Mouse (Mus musculus) monocyte, adult 2 months (primary cell): Measurements from ENCODE around the gene Plppr3.

ENCODE experiments used
- DNase-seq, 2 experiments: peaks; one replicate each; pipeline ENCODE4 v3.0.0; 2022; ENCODE audit warnings: low spot score in 2 of 2, low read depth in 1 of 2

The Plppr3 gene

GRCm38 (mm10) chr10:79821731-79822130, 52.7 kb downstream of the Plppr3 start:
- no peak for DNase-seq

DNA sequence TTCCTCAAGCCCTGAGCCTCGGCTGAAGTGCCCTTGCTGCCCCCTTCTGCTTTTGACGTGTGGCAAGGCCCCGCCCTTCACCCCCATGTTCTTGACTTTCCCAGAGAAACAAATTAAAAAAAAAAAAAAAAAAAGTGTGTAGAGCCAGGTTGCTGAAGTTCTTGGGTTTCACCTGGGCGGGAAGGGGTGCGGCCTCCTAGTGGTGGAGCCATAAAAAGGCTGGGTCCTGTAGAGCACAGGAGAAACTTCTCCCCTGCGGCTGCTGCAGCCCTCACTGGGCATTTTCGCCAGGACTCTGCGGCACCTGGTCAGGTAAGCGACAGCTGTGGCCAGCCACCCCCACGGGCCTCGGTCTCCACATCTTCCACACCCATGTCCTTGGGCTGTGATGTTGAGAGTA, 53.7 kb downstream of the Plppr3 start, which contains the start of gene Misp:
Misp (plus strand) TSS at position 208 of the 400 bp plus-strand sequence.
- no peak for DNase-seq

GRCm38 (mm10) chr10:79820277-79820676, 54.2 kb downstream of the Plppr3 start:
- DNase-seq, result no peak

DNA sequence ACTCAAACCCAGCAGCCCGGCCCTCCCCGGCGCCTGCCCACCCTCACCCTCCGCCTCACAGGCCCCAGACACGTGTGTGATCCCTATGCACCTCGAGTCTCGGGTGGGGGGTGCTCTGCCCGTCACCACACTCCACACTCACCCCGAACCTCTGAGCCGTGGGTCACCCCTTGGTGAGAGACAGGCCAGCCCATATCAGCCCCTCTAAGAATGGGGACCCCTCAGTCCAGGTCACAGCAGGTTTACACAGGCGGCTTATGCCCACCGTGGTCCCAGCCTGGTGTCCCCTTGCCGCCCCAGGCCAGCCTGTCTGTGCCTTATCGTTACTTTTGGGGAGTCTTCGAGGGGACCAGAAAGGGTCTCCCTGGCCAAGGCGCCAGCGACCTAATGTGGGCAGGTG, 54.8 kb downstream of the Plppr3 start:
- DNase-seq, result no peak

DNA sequence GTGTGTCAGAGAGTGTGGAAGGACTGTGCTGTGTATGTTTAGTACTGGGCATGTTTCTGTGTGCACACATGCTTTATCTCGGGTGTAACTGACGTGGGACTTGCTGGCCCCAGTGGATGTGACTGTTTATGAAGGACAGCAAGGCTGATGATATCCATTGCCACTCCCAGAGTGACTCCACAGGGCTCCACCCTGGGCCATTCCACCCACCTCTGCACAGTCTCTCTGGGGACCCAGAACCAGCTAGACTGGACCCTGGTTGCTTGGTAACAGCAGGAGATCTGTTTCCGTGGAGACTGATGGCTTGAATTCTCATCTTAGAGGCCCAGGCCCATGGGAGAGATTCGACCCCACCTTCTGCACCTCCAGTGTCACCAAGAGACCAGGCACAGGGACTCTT, 56.2 kb downstream of the Plppr3 start:
- DNase-seq, result no peak

DNA sequence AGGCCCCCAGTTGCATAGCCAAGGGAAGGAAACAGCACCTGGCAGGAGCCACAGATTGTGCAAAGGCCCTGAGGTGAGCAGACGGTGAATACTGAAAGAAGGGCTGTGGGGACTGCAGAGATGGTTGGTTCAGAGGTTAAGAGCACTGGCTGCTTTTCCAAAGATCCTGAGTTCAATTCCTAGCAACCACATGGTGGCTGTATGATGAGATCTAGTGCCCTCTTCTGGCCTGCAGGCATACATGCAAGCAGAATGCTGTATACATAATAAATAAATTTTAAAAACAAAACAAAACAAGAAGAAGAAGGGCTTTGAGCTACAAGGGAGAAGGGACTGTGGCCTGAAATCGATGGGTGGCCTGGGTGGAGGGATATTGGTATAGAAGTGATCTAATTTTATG, 57.3 kb downstream of the Plppr3 start:
- DNase-seq, result no peak

DNA sequence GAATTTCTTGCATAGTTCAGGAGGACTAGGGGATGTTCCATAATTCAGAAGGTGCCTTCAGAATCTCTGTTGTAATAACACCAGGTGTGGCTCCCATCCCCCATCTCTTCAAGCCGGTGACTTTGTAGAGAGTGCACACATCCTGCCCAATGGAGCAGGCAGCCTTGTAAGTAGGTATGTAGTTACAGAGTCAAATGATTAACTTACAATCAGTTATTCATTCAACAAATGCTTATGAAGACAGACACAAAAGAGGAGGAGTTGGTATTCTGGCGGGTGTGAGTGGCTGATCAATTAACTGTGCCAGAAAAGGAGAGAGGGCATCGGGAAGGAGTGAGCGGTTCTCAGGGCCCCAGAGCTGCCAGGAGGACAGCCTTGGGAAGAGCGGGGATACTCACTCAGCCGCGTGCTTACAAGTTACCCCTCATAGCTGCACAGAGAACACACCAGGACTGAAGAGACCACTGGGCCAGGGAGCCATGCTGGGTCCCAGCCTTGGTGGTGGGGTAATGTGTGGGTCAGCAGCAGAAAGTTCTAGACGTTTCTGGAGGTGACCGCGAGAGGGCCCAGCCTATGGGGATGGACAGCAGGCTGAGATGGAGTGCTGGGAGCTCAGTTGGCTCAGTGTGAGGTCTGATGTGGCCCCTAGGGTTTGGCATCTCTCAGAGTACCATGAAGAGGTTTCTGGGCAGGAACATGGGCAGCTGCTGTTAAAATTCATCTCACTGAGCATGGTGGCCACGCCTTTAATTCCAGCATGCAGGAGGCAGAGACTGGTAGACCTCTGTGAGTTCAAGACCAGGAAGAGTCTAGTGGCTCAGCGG, 58.6 kb downstream of the Plppr3 start:
- no peak for DNase-seq

GRCm38 (mm10) chr10:79814271-79814842, 60.1 kb downstream of the Plppr3 start:
- DNase-seq, result no peak

DNA sequence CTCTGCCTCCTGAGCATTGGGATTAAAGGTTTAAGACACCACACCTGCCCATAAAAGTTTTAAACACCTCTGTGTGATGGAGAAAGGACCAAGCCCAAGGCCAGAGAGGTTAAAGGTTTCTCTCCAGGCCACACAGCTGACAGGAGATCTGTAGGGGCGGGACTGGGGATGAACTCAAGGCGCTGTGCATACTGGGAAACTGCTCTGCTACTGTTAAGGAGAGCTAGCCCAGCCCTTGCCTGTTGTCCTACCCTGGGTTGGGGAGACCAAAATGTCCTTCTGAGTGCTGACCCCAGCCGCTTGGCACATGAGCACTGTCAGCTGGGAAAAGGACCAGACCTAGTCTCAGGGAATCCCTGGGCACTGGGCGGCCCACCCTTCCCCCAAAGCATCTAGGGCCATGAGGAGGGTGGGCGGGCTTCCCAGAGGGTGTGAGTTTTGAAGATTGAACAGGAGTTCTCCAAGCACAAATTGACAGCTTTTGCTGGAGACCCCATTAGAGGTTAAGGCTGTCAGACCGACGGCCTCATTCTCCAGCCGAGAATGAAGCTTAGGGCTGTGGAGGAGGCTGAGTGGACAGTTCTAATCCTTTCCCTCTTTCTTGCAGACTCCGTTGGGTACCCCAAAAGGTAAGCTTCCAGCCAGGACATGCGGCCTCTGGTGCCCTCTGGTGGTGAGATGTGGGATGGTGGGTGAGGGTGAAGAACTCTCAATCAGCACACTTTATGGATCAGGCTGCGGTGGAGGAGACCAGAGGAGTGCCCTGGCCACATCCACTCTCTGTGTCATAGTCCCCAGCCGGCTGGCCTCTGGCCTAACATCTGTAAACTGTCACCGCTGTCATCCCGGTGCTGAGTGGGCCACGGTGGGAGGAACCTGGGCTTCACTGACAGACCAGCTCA, 62.4 kb downstream of the Plppr3 start:
- DNase-seq, result peak; percentile 42 to 69
